Mouse (Mus musculus) bone marrow macrophage, adult 2 months (primary cell): ENCODE measurements around the gene Gm17783. TPM values are rescaled to one million over a fixed set of nuclear protein-coding genes. Genes with fewer than 3 reads are reported as not detected.
"Not testable (repeated sequence)": the region's sequence is repeated elsewhere in the genome, so short reads cannot be mapped to it uniquely, and the experiment has no call there.

Experiments used
- H3K27ac ChIP-seq: 2 replicates; pipeline ENCODE4 v1.5.1; 2012; ENCODE audit warnings: low read depth, low read length; ENCODE audit not compliant: insufficient read depth
- H3K4me1 ChIP-seq: 2 replicates; pipeline ENCODE4 v1.6.1; 2012; ENCODE audit warnings: low read length; ENCODE audit not compliant: control insufficient read depth, insufficient read depth
- H3K4me3 ChIP-seq: 2 replicates; pipeline ENCODE4 v1.5.1; 2012; ENCODE audit warnings: mild to moderate bottlenecking, low read length, moderate library complexity; ENCODE audit not compliant: insufficient read depth
- CTCF ChIP-seq: IDR thresholded peaks from 2 replicates; pipeline ENCODE4 v1.5.1; 2012; ENCODE audit warnings: low read depth, mild to moderate bottlenecking, low read length, moderate library complexity
- POLR2A ChIP-seq: IDR thresholded peaks from 2 replicates; pipeline ENCODE4 v1.6.1; 2012; ENCODE audit warnings: mild to moderate bottlenecking, low read depth, low read length, borderline replicate concordance
- polyA plus RNA-seq: library from polyadenylated mRNA; stranded (reverse); fragments of >200 nt; gene quantifications from 2 replicates; pipeline ENCODE4 v1.2.4, GENCODE M21; 2012; ENCODE audit not compliant: missing spikeins, insufficient read depth, insufficient read length

Gene Gm17783
- polyA plus RNA-seq, 1 experiment, result not detected

DNA sequence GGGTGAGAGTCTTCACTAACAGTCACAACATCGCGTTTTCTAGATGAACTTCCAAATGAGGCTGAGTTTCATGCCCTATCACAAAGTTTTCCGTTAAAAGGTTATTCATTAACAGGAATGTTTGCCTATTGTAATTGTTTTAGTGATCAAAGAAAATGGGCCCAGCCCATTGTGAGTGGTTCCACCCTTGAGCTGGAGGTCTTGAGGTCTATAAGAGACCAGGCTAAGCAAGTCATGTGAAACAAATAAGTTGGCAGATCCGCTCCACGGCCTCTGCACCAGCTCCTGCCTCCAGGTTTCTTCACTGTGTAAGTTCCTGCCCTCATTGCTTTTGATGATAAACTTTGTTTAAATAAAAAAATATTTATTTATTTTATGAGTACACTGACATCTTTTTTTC lies 38.9 kb downstream of the Gm17783 start, which contains the start of gene Gm609:
Gm609 (minus strand) TSS at position 43 of the 400 bp plus-strand sequence.
- H3K27ac ChIP-seq, result no peak within 1 kb of the TSS

GRCm38 (mm10) chr16:45476991-45477390 lies 54.9 kb downstream of the Gm17783 start:
- Histone ChIP-seq H3K4me1 (no peaks in the 10 kb centered on the region), H3K4me3 (no peak overlapping the region), H3K27ac (no peak overlapping the region)
- no peak for TF ChIP-seq CTCF
- TF ChIP-seq POLR2A, result no peak

More for the DNA sequence above, 38.9 kb downstream of the Gm17783 start, which contains the start of gene Gm609:
- Histone ChIP-seq H3K4me3 (no peak within 1 kb of the TSS), H3K4me1 (no peaks in the 10 kb centered on the region)
- no peak for TF ChIP-seq POLR2A
- no peak for TF ChIP-seq CTCF

DNA sequence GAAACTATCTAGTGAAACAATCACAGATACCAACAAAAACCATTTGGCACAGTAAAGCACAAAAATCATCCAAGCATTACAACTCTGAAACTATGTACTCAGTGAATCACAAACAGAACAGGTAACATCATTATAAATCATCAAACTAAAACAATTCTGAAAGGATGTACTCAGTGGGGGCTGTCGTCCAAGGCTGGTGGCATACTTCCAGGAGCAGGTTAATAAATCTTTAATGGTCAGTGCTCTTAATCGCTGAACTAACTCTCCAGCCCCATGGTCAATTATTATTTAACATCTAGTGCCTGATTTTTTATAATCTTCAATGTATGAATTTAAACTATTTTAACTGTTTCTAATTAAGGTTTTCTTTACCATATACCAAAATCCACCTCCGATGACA lies 60.0 kb downstream of the Gm17783 start:
- H3K4me1 ChIP-seq, H3K4me3 ChIP-seq, H3K27ac ChIP-seq: not testable (repeated sequence)

Other genes starting within 250 kb of the Gm17783 start
- 1.6 TPM in 1 of 2 replicates, not detected in the other for gene Cd200, start 123.0 kb downstream of the Gm17783 start, polyA plus RNA-seq
- gene Gm609, start 39.1 kb downstream of the Gm17783 start, polyA plus RNA-seq, result not detected in 2 replicates
- gene Slc9c1, start 3.3 kb upstream of the Gm17783 start, polyA plus RNA-seq, result not detected in 2 replicates
- gene Gcsam, start 78.3 kb upstream of the Gm17783 start, polyA plus RNA-seq, result not detected in 2 replicates
- gene BC016579, start 122.0 kb upstream of the Gm17783 start, polyA plus RNA-seq, result not detected in 2 replicates
- gene Tmprss7, start 161.6 kb upstream of the Gm17783 start, polyA plus RNA-seq, result not detected in 2 replicates
- gene Tagln3, start 192.6 kb upstream of the Gm17783 start, polyA plus RNA-seq, result 0.44 TPM in 1 of 2 replicates, not detected in the other
- gene Abhd10, start 210.9 kb upstream of the Gm17783 start, polyA plus RNA-seq, result 15.8 and 17.2 TPM in 2 replicates